26 mouse cellular contexts compared by ENCODE assay signal in genomic region chr2:136000933-136001332, GRCm38 (mm10). TPM values are rescaled to one million over a fixed set of nuclear protein-coding genes. Genes with fewer than 3 reads are reported as not detected.
"Had no signal": no experiment of that assay in that cellular context is flagged by ENCODE, and none has a peak within 500 bp of the region (broad histone marks: within the 10 kb centered on the region; RNA-seq: fewer than 3 reads in every experiment).

No protein-coding gene starts in this region.

- DNase-seq: kidney, postnatal 25 days; layer of hippocampus, adult 9-11 months; liver; lung, adult 18-20 months; lung, postnatal 10 days; lung, postnatal 36 days; midbrain, embryonic 14.5 days; right cerebral cortex, adult 18-20 months; right cerebral cortex, postnatal 14 days; right cerebral cortex, postnatal 4 days; thymus, adult 2 months; thymus, postnatal 14 days; thymus, postnatal 4 days had no signal

- H3K27ac ChIP-seq: kidney, postnatal 0 days; layer of hippocampus, adult 2 months; limb, embryonic 10.5 days; limb, embryonic 13.5 days; liver, embryonic 12.5 days; liver, embryonic 15.5 days; lung, embryonic 15.5 days; midbrain, embryonic 10.5 days; neural tube, embryonic 12.5 days; stomach, postnatal 0 days had no signal

- H3K36me3 ChIP-seq: limb, embryonic 10.5 days; limb, embryonic 13.5 days; liver, embryonic 12.5 days; liver, embryonic 15.5 days; neural tube, embryonic 12.5 days had no signal

- H3K4me3 ChIP-seq: layer of hippocampus, adult 2 months; limb, embryonic 10.5 days; limb, embryonic 13.5 days; liver, embryonic 12.5 days; liver, embryonic 15.5 days; lung, embryonic 15.5 days; megakaryocyte, embryonic 14.5 days; midbrain, embryonic 10.5 days; neural tube, embryonic 12.5 days had no signal

- ATAC-seq: liver, embryonic 12.5 days had no signal

- H3K4me2 ChIP-seq: limb, embryonic 13.5 days; liver, embryonic 12.5 days; liver, embryonic 15.5 days; lung, embryonic 15.5 days; neural tube, embryonic 12.5 days had no signal

- H3K9ac ChIP-seq: limb, embryonic 13.5 days; liver, embryonic 12.5 days; liver, embryonic 15.5 days; lung, embryonic 15.5 days; neural tube, embryonic 12.5 days had no signal

- H3K27me3 ChIP-seq: limb, embryonic 13.5 days; liver, embryonic 12.5 days; liver, embryonic 15.5 days; lung, embryonic 15.5 days; megakaryocyte, embryonic 14.5 days; neural tube, embryonic 12.5 days had no signal

- H3K9me3 ChIP-seq: limb, embryonic 10.5 days; limb, embryonic 13.5 days; liver, embryonic 12.5 days; liver, embryonic 15.5 days; lung, embryonic 15.5 days; megakaryocyte, embryonic 14.5 days; midbrain, embryonic 10.5 days; neural tube, embryonic 12.5 days had no signal

- H3K4me1 ChIP-seq: limb, embryonic 10.5 days; liver, embryonic 12.5 days; liver, embryonic 15.5 days; lung, embryonic 15.5 days; midbrain, embryonic 10.5 days had no signal

RNA-seq across cellular contexts. Expression of gene Lamp5, which starts 51.1 kb away (rescaled TPM):
- polyA plus RNA-seq: large intestine, adult 2 months; limb, embryonic 10.5 days; liver, embryonic 12.5 days; liver, embryonic 15.5 days; stomach, embryonic 14.5 days; thymus, adult 2 months had no signal
